Mouse (Mus musculus): Measurements from ENCODE around the gene Brd7.

Brd7 gene

DNA sequence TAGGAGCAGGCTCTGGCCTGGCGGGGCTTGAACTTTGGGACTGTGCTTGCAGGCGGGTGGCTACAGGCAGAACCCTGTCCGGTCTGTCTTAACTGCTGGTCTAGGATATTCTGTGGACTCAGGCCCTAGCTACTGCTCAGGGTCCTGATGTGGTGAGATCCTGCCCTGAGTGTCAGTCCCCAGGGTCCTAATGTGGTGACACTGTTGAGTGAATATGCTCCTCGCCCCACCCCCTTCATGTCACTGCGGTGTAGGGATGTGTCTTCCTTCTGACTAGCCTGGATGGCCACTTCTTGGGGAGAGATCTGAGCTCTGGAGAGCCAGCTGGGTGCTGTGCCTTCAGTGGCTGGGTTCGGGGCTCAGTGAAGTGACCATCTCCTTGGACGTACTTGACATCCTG lies 52.1 kb downstream of the Brd7 start:
- CTCF ChIA-PET = no interaction called here

DNA sequence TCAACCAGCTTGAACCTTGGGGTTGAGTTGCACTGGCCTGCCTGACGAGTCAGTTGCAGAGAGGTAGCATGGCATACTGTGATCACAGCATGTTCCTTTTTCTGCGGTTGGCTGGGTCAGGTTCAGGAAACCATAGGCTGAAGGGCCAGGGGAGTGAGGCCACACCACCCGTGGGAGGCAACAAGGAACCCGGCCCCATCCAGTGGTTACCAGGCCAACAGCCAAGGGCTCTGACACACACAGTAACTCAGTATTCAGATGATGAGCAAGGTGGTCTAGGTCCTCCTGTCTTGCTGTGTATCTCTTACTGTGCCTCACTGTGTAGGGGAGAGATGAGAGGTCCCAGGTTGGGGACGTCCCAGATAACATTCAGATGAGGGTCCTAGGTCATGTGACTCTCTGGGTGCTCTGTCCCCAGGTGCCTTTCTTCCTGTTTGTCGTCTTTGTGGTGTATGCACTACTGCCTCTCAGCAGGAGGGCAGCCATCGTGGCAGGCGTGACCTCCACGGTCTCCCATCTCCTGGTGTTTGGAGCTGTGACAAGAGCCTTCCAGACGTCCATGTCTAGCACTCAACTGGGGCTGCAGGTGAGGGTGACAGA lies 52.6 kb downstream of the Brd7 start:
- CTCF ChIA-PET = no interaction called here

DNA sequence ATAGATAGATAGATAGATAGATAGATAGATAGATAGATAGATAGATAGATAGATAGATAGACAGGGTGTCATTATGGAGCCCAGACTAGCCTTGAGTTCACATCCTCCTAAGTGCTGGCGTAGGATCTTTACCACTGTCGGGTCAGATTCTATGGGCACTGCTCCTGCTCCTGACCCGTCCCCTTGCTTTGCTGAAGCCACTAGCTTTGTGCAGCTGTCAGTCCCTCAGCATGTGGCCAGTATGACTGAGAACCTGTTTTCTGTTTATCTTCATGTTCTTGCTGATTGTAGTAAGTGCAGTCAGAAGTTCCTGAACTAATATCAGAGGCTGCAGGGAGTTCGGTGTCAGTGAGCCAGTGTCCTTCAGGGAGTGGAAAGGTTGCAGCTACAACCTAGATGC lies 54.3 kb downstream of the Brd7 start:
- CTCF ChIA-PET = no interaction called here

DNA sequence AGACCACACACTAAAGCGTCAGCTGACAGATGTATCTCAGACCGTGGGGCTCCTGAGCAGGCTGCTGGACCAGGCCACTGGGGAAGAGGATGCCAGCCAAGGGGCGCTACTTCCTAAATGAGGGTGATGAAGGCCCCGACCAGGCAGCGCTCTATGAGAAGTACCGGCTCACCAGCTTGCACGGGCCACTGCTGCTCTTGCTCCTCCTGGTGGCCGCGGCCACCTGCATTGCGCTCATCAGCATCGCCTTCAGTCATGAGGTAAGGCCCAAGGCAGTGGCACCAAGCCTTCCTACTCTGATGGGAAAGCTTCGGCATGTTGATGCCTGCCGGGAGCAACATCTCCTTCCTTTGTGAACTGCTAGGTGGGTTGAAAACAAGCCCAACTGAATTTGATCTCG lies 55.5 kb downstream of the Brd7 start:
- CTCF ChIA-PET = no interaction called here

DNA sequence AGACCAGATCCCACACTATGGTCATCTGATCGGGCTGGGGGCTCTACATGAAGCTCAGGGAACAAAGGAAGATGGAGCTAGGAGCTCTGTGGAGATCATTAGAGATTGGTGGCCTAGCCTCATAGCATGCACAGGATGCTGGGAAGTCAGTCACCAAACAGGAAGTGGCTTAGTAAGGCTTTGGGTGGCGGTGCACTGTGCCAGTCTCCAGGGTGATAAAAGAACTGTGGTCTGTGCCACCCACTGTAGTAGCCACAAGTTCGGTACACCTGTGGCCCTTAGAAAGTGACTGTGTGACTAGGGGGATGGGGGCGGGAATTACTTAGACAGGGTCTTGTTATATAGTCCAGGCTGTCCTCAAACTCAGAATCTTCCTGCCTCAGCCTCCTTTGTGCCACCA lies 56.2 kb downstream of the Brd7 start:
- CTCF ChIA-PET = no interaction called here

DNA sequence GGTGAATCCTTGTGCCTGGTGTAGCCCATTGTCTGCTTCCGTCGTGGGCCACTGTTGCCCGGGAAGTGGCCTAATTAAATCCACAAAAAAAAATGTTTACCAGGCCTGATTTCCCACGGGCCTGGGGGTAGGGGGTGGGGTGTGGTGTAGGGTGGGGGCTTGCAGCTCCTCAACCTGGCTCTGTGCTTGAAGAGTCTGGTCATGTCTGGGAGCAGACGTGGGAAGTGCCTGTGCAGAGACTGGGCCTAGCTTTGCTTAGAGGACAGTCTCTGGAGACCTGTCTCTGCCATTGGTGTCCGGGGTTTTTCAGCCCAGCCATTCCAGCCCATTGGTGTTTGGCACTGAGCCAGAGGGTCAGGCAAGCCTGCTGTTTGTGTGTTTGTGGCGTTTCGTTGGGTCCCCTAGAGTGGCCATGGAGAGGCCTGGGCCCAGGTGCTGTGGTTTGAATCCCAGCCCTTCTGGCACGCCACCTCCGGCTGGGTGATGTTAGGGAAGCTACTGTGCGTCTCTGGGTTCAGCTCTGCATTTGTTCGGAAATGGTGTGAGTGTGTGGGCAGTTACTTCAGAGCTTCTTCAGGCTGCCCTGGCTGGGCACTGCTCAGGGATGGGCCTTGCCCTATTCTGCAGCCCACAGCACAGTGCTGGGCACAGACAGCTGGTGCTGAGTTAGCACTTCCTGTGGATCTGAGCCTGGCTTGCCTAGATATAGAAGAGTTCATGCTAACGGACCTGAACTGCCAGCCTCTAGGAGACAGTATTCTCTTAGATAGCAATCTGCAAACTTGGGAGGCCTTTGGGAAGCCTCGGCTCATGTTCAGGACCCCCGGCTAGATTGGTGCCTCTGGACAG lies 60.2 kb downstream of the Brd7 start:
- CTCF ChIA-PET = no interaction called here

DNA sequence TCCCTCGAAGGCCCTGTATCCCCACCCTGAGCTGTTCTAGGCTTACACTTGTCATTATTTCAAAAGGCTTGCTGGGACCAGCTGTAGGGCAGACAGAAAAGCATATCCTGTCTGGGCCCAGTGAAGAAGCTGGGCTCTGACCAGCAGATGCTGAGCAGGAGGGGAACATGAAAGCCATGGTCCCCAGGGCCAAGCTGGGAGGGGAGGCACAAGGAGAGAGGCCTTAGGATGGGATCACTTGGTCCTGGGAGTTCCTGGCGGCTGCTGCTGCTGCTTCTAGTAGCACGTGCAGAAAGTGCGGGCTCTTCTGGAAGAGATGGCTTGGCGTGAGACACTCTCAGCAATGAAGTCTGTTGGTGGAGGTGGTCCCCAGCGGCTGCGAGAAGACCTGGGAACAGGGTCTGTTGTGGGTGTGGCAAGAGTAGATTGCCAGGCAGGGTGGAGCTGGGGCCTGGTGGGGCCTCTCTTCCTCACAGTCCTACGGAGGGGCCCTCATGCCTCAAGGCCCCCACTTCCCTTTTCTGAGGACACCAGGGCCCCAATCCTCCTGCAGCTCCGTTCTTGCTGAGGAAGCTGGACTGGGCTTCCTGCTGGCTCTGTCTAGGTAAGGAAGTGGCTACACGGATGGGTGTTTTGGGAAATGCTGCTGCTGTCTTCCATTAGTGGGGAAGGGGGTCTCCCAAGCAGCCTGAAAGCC lies 61.9 kb downstream of the Brd7 start:
- CTCF ChIA-PET = interaction anchor here (1.0 kb wide), 1 partner anchor 16 kb away, joined by 3 read pairs; no protein-coding TSS in a partner anchor

DNA sequence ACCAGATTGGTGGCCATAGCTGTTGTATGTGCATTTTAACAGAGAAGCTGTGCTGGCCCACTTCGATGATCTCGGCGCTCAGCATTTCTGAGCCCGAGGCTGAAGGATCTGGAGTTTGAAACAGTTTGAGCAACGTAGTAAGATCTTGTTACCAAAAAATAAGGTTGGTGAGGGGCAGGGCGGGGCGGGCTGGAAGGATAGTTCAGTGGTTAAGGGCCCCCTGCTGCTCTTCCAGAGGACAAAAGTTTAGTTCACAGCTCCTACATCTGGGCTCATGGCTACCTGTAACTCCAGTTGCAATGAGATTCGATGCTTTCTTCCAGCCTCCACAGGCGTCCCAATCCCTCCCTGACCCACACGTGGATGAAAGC lies 63.3 kb downstream of the Brd7 start:
- CTCF ChIA-PET = no interaction called here

DNA sequence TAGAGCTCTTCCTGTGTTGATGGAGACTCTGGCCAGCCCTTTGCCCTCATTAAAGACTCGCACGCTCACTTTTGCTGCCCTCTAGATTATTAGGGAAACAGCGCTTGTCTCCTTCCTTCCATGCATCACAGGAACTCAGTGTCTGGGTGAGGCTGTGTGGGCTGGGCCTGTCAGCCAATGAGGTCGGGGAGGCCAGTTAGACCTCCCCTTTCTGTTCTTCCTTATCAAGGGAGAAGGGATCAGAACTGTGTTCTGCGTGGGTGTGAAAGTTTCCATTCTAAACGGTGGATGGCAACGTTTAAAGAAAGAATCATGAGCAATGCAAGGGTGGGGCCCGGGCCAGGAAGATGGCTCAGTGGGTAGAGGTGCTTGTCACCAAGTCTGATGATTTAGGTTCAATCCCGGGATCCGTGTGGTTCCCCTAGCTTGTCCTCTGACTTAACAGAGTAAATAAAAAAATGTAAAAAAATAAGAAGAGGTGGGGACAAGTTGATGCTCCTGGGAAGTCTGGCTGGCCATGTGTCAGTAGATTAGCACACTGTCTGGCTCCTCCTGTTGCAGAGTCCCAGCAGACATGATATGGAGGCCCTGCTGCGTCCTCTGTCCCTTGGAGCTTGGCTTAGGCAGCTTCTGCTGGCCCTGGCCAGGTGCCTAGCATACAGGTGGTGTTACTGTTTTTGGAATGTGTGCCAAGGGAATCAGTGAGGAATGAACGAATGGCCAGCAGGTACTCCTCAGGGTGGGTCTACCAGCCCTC lies 63.8 kb downstream of the Brd7 start:
- CTCF ChIA-PET = no interaction called here

DNA sequence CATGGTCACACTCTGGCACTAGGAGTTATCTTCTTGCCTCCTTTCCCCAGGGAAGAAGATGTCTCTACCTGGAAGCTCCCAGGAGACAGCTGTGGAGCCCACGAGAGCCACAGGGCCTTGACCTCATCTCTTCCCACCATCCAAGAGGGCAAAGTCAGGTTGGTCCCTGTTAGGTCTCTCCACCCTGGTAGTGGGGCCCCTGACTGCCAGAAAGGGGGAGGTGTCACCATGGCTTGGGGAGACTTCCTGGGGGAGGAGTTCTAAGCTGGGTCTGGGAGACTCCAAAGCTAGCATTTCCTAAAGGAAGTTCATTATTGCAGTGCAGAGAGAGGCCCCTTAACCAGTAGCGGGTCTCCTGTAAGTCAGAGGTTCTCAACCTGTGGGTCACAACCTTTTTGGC lies 67.0 kb downstream of the Brd7 start:
- CTCF ChIA-PET = no interaction called here

DNA sequence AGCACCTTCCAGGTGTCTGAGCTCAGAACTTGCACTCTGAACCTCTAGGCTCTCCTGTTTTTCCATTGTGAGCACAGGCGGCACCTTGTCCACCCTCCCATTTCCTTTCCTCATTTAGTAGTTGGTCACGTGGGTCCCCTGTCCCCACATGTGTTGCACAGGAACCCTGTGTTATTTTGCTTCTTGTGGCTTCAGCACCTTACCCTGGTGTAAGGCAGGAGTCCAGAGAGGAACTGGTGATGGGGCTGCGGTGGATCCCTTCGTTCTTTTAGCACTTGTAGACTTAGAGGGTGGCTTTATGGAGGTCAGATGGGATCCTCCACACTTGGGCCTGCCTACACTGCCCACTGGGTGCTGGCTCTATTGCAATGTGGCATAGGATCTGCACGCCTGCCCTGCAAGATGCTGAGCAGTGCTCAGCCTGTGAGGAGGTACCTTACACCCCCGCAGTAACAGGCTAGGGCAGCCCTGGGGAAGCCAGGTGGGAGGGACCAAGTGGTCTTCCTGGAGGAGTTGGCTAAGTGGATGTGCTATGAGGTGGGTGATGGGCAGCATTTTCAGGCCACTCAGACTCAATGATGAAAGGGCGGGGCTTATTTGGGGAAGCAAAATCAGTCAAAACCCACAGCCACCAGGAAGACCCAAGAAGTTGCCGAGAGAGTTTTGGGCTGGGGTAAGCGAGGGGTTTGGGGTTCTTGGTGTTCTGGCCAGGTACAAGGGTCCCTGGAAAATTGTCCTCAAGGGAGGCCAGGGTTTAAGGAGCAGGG lies 68.2 kb downstream of the Brd7 start:
- CTCF ChIA-PET = no interaction called here

DNA sequence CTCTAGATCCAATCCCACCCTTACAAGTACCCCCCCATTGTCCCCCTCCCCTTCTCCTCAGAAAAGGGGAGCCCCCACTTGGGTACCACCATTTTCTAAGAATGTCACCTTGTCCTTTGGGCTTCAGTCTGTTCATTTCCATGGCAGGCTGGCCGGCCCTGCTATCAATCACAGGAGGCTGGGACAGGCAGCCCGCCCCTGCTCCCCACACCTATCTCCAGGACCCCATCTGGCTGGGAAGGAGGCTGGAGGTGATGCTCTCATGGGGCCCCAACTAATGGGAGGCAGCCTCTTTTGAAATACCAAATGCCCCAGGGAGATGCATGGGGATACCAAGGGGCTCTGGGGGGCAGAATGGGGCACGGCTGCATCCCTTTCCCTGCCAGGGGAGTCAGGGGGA lies 69.1 kb downstream of the Brd7 start:
- CTCF ChIA-PET = no interaction called here

DNA sequence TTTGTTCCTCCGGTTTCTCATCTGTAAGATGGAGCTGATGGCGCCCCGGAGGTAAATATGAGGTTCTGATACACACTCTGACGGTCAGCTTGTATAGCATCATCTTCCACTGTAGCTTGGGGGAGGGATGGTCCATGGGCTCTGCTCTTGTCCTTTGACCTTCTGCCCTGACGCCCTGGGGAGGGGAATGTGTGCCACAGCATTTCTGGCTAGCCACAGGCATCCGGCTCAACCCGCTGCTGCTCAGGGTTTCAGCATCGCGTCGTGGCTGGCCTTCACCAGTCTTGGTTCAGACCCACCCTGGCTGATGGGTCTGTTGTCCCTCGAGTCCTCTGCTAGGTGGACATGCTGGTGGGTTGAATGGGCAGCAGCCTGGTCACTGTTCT lies 70.7 kb downstream of the Brd7 start:
- CTCF ChIA-PET = no interaction called here

DNA sequence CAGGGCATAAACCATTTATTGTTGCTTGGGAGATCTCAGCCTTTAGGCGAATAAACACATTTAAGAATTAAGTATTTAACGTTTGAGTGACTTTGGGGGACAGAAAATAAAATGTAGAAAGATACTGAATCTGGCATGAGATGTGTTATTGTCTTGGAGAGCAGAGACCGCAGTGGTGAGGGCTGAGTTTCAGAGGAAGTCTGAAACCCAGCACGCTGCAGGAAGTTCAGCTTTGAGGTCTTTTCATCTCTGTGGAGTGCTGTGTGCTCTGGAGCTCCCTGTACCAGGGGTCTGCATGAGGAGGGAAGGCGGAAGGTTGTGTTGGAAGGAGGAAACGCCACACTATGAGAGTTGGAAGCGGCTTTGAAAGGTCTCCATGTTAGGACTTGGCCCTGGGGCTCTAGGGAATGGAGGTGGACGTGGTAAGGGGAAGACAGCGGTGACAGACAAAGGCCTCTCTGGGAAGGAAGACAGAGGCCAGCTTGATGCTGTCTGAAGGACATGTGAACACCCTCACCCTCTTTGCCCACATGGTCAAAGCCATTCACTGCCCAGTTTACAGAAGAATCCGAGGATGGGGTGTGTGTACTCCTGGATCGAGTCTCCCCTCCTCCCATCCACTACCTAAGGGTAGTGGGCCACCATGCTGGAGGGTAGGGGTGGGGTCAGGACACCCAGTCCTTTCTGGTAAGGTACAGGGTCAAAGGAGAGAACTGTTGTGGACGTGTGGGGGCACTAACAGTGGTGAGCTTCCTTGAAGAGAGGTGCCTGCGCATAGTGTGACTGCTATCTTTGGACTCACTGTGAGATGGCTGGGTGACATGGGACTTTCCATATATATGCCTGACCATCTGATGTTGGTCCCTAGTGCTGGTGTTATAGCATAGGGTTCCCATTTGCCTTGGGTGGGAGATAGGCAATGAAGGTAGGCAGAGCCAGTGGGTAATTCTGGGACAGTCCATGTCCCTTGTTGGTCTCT lies 71.4 kb downstream of the Brd7 start:
- CTCF ChIA-PET = interaction anchor here (0.6 kb wide), 1 partner anchor 75 kb away, joined by 4 read pairs; no protein-coding TSS in a partner anchor

DNA sequence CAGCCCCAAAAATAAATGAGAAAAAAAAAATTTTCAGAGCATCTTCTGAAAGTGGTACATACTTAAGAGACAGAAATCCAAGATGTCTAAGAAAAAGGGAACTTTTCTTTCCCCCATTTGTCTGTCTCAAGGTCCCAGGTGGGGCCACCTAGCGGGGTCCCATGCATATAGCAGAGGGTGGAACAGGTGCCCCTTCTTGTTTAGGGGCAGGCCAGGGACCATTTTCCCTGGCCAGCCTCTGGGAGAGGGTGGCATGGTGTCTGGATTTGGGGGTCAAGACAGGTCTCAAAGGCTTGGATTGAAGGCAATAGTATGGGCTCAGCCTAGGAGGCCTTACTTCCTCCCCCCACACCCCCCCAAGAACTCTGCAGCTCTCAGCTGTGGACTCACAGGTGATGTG lies 72.1 kb downstream of the Brd7 start:
- CTCF ChIA-PET = interaction anchor here (0.6 kb wide), 1 partner anchor 76 kb away, joined by 4 read pairs; no protein-coding TSS in a partner anchor

DNA sequence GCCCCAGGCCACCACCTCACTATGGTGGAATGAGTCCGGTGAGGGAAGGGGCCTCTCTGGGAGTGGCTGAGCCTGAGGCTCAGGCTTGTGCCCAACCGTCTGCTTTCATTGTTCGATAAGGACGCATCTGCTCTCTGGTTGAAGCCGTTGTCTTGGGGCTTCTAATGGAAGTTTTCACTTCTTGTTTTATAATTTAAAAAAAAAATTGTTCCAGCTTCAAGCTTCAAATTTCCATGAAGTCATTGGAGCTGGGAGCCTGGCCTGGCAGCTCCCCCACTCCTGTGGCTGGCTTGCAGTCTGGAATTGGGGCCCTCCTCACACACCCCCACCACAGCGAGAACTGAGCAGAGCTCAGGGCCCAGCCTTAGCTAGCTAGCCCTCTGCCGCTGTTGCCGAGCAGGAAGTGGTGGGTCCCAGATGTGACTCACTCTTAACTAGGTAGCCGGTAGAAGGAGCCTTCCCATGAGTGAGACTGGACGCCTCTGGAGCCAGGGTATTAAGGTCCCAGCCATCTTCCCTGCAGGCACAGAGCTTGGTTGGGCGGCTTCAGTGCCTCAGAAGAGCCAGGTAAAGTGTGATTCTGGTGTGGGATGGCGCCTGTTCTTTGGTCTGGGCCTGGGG lies 73.3 kb downstream of the Brd7 start:
- CTCF ChIA-PET = no interaction called here

DNA sequence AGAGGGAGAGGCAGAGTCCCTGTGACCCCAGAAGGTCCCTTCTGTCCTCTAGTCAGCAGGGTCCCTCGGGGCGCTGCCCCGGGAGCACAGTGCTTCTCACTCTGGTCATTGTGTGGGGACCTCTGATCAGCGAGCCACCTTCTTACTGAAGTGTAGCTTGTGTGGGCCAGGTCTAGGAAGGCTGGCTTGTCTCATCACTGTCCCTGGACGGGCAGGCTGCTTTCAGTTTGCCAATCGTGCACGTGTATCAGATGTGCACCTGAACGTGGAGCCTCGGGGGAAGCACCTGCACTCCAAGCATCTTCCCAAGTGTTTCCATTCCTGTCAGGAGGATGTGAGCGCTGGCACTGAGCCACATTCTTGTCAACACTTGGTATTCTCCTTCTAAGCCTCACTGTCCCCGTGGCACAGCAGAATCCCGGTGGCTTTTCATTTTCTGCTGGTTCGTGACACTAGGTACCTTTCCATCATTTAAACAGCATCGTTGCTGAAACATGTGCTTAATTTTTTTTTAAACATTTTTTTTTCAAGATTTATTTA lies 75.5 kb downstream of the Brd7 start:
- CTCF ChIA-PET = no interaction called here

DNA sequence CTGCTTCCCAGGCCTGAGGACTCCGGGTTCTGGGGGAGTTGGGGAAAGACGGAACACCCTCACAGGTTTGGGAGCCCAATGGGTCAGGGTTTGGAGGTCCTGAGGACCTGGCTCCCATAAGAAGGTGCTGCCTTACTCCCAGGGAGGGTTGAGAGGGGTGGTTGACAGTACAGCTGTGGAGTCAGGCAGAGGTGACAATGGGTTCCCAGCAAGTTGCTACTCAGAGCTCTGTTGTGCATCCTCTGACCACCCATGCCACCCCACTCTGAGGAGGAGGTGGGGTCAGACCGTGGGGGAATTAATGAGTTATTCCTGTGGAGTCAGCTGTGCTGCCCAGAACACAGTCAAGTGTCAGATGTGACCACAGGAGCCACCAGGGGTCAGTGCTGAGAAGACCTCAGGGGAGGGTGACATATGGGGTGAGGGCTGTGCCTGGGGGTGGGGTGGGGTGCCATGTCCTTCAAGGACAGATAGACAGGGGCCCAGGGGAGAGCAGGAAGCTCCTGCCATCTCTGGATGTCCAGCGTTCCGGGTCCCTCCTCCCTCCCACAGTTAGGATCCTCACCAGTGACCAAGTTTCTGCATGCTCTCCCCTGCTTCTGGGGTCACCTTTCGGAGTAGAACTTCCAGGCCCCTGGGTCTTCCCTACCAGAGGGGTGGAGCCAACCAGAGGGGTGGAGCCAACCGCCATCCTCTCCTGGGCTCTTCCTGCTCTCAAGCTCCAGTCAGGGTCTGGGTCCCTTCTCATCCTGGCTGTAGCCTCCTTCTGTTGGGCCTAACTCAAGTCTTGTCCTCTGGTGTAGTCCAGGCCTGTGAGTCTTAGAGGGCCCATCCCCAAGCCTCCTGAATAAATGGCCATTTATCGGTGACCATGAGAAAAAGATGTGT lies 76.3 kb downstream of the Brd7 start:
- CTCF ChIA-PET = no interaction called here

DNA sequence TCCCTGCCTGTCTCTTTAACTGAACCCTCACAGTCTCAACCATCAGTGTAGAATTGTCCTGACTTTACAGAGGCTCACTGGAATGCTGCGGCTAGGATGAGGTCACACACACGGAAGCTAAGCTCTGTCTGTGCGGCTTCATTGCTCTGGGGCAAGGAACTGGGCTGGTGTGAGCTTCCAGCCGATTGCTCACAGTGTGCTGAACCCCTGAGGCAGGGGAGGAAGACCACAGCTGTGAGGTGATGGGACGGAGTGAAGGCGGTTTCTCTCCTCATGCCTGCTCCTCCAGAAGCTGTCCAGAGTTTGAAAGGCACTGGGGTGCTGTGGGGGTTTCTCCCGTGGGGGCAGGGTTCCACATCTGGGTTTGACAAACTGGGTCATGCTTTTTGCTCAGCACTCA lies 77.3 kb downstream of the Brd7 start:
- CTCF ChIA-PET = no interaction called here

All from spleen, embryonic (tissue).